Mouse (Mus musculus) bone marrow macrophage, adult 2 months (primary cell): ENCODE results near the gene Faf2.

Experiments used
- CTCF ChIP-seq: IDR thresholded peaks from 2 replicates; pipeline ENCODE4 v1.5.1; 2012; ENCODE audit warnings: low read depth, mild to moderate bottlenecking, low read length, moderate library complexity
- POLR2A ChIP-seq: IDR thresholded peaks from 2 replicates; pipeline ENCODE4 v1.6.1; 2012; ENCODE audit warnings: mild to moderate bottlenecking, low read depth, low read length, borderline replicate concordance

DNA sequence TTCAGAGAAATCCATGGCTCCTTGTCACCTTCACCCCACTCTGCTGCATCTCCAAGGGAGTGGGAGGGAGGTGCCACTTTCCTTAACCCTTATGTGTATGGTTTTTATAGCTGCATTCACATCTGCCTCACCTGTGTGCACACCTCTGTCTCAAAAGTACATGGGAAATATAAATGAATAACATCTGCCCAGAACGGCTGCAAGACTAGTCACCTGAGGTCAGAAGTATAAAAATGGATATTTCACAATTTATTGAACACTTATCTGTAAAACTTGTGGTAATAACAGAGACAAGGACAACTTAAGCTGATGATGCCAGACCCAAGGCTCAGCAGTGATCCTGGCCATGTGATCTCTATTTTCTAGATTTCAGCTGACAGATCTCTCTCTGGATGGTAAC is 42.9 kb downstream of the Faf2 start:
- TF ChIP-seq CTCF (no peak), POLR2A (no peak)
